Mouse (Mus musculus): ENCODE data around the gene F2rl1. TPM values are rescaled to one million over a fixed set of nuclear protein-coding genes. Genes with fewer than 3 reads are reported as not detected.

F2rl1 gene
- polyA plus RNA-seq, 1 experiment = not detected

GRCm38 (mm10) chr13:95494812-95495211, 30.2 kb downstream of the F2rl1 start:
- no peaks in the 10 kb centered on the region for H3K79me3 ChIP-seq (ENCODE audit: low read depth)
- H3K36me3 ChIP-seq (ENCODE audit: control insufficient read depth, insufficient read depth) = no peaks in the 10 kb centered on the region
- no peak overlapping the region for H3ac ChIP-seq (ENCODE audit: control insufficient read depth, insufficient read length, low read depth)
- TF ChIP-seq CTCF (IDR thresholded peaks at IDR 0.05; ENCODE audit: control insufficient read depth, insufficient read depth, insufficient read length) (no peak), USF1 (IDR thresholded peaks at IDR 0.05; ENCODE audit: low read depth) (no peak), MYOG (IDR thresholded peaks at IDR 0.05; ENCODE audit: control insufficient read depth, extremely low read depth, insufficient read length) (no peak)
- H3K4me3 ChIP-seq (ENCODE audit: insufficient read depth, poor library complexity, severe bottlenecking) = no peak overlapping the region
- H3K79me2 ChIP-seq (ENCODE audit: control insufficient read depth, insufficient read depth) = no peaks in the 10 kb centered on the region
- no peaks in the 10 kb centered on the region for H3K27me3 ChIP-seq (ENCODE audit: control insufficient read depth, insufficient read depth, insufficient read length)

GRCm38 (mm10) chr13:95493296-95493695, 31.7 kb downstream of the F2rl1 start:
- Histone ChIP-seq H3K79me2 (ENCODE audit: control insufficient read depth, insufficient read depth) (no peaks in the 10 kb centered on the region), H3ac (ENCODE audit: control insufficient read depth, insufficient read length, low read depth) (no peak overlapping the region), H3K79me3 (ENCODE audit: low read depth) (no peaks in the 10 kb centered on the region), H3K27me3 (ENCODE audit: control insufficient read depth, insufficient read depth, insufficient read length) (no peaks in the 10 kb centered on the region), H3K4me3 (ENCODE audit: insufficient read depth, poor library complexity, severe bottlenecking) (no peak overlapping the region), H3K36me3 (ENCODE audit: control insufficient read depth, insufficient read depth) (no peaks in the 10 kb centered on the region)
- no peak for TF ChIP-seq FOSL1 (IDR thresholded peaks at IDR 0.05; ENCODE audit: insufficient read depth, low read length, poor library complexity, severe bottlenecking)

- Histone ChIP-seq H3K27me3 (ENCODE audit: control insufficient read depth, insufficient read depth, insufficient read length) (no peaks in the 10 kb centered on the region), H3K4me3 (ENCODE audit: insufficient read depth, poor library complexity, severe bottlenecking) (no peak overlapping the region), H3K79me3 (ENCODE audit: low read depth) (no peaks in the 10 kb centered on the region), H3K36me3 (ENCODE audit: control insufficient read depth, insufficient read depth) (no peaks in the 10 kb centered on the region), H3K79me2 (ENCODE audit: control insufficient read depth, insufficient read depth) (no peaks in the 10 kb centered on the region), H3ac (ENCODE audit: control insufficient read depth, insufficient read length, low read depth) (no peak overlapping the region)
- TF ChIP-seq FOSL1 (IDR thresholded peaks at IDR 0.05; ENCODE audit: insufficient read depth, low read length, poor library complexity, severe bottlenecking) (no peak), MAX (IDR thresholded peaks at IDR 0.05) (no peak), CEBPB (IDR thresholded peaks at IDR 0.05; ENCODE audit: low read depth) (no peak), MYOG (IDR thresholded peaks at IDR 0.05; ENCODE audit: control insufficient read depth, extremely low read depth, insufficient read length) (no peak), CTCF (IDR thresholded peaks at IDR 0.05; ENCODE audit: control insufficient read depth, insufficient read depth, insufficient read length) (no peak), MYOD1 (IDR thresholded peaks at IDR 0.05; ENCODE audit: control insufficient read depth, insufficient read length, low read depth) (no peak), USF1 (IDR thresholded peaks at IDR 0.05; ENCODE audit: low read depth) (no peak)
These were observed 33.7 kb downstream of the F2rl1 start for GRCm38 (mm10) chr13:95491327-95491726.

- Histone ChIP-seq H3K79me3 (ENCODE audit: low read depth) (no peaks in the 10 kb centered on the region), H3K79me2 (ENCODE audit: control insufficient read depth, insufficient read depth) (no peaks in the 10 kb centered on the region), H3K36me3 (ENCODE audit: control insufficient read depth, insufficient read depth) (no peaks in the 10 kb centered on the region), H3K27me3 (ENCODE audit: control insufficient read depth, insufficient read depth, insufficient read length) (no peaks in the 10 kb centered on the region), H3K4me3 (ENCODE audit: insufficient read depth, poor library complexity, severe bottlenecking) (no peak overlapping the region), H3ac (ENCODE audit: control insufficient read depth, insufficient read length, low read depth) (no peak overlapping the region)
- no peak for TF ChIP-seq MYOD1 (IDR thresholded peaks at IDR 0.05; ENCODE audit: control insufficient read depth, insufficient read length, low read depth)
- no peak for TF ChIP-seq USF1 (IDR thresholded peaks at IDR 0.05; ENCODE audit: low read depth)
- no peak for TF ChIP-seq MYOG (IDR thresholded peaks at IDR 0.05; ENCODE audit: control insufficient read depth, extremely low read depth, insufficient read length)
- no peak for TF ChIP-seq FOSL1 (IDR thresholded peaks at IDR 0.05; ENCODE audit: insufficient read depth, low read length, poor library complexity, severe bottlenecking)
- TF ChIP-seq CEBPB (IDR thresholded peaks at IDR 0.05; ENCODE audit: low read depth) = no peak
- no peak for TF ChIP-seq CTCF (IDR thresholded peaks at IDR 0.05; ENCODE audit: control insufficient read depth, insufficient read depth, insufficient read length)
- TF ChIP-seq MAX (IDR thresholded peaks at IDR 0.05) = no peak
These were observed 40.4 kb downstream of the F2rl1 start for GRCm38 (mm10) chr13:95484664-95485063.

- Histone ChIP-seq H3ac (ENCODE audit: control insufficient read depth, insufficient read length, low read depth) (no peak overlapping the region), H3K79me3 (ENCODE audit: low read depth) (no peaks in the 10 kb centered on the region), H3K27me3 (ENCODE audit: control insufficient read depth, insufficient read depth, insufficient read length) (peaks cover 5% of the 10 kb centered on the region), H3K4me3 (ENCODE audit: insufficient read depth, poor library complexity, severe bottlenecking) (no peak overlapping the region), H3K79me2 (ENCODE audit: control insufficient read depth, insufficient read depth) (no peaks in the 10 kb centered on the region), H3K36me3 (ENCODE audit: control insufficient read depth, insufficient read depth) (no peaks in the 10 kb centered on the region)
- TF ChIP-seq FOSL1 (IDR thresholded peaks at IDR 0.05; ENCODE audit: insufficient read depth, low read length, poor library complexity, severe bottlenecking) = no peak
- TF ChIP-seq CTCF (IDR thresholded peaks at IDR 0.05; ENCODE audit: control insufficient read depth, insufficient read depth, insufficient read length) = no peak
- no peak for TF ChIP-seq USF1 (IDR thresholded peaks at IDR 0.05; ENCODE audit: low read depth)
- no peak for TF ChIP-seq MYOD1 (IDR thresholded peaks at IDR 0.05; ENCODE audit: control insufficient read depth, insufficient read length, low read depth)
- TF ChIP-seq CEBPB (IDR thresholded peaks at IDR 0.05; ENCODE audit: low read depth) = no peak
- no peak for TF ChIP-seq MYOG (IDR thresholded peaks at IDR 0.05; ENCODE audit: control insufficient read depth, extremely low read depth, insufficient read length)
- TF ChIP-seq MAX (IDR thresholded peaks at IDR 0.05) = no peak
These were observed 43.6 kb downstream of the F2rl1 start for GRCm38 (mm10) chr13:95481428-95481827.

GRCm38 (mm10) chr13:95478671-95479413, 46.2 kb downstream of the F2rl1 start, which contains the start of gene S100z:
Gene S100z (minus strand): TSS chr13:95478721.
- H3K36me3 ChIP-seq (ENCODE audit: control insufficient read depth, insufficient read depth) = no peaks in the 10 kb centered on the region
- H3K79me3 ChIP-seq (ENCODE audit: low read depth) = no peaks in the 10 kb centered on the region
- no peak for TF ChIP-seq MAX (IDR thresholded peaks at IDR 0.05)
- no peak within 1 kb of the TSS for H3K4me3 ChIP-seq (ENCODE audit: insufficient read depth, poor library complexity, severe bottlenecking)
- no peak within 1 kb of the TSS for H3ac ChIP-seq (ENCODE audit: control insufficient read depth, insufficient read length, low read depth)
- H3K79me2 ChIP-seq (ENCODE audit: control insufficient read depth, insufficient read depth) = no peaks in the 10 kb centered on the region
- peaks cover 5% of the 10 kb centered on the region for H3K27me3 ChIP-seq (ENCODE audit: control insufficient read depth, insufficient read depth, insufficient read length)
